In genomic region chr14:34311691-34312090, GRCm38 (mm10) we compare ENCODE assay signal across 8 mouse cellular contexts. TPM values are rescaled to one million over a fixed set of nuclear protein-coding genes. Genes with fewer than 3 reads are reported as not detected.
A peak's percentile ranks its signal among the peaks of the same experiment; 100 is the strongest.
DNase-seq lines count a peak whose midpoint lies in the region; ATAC-seq and TF ChIP-seq lines count a peak whose summit lies in the region.

No protein-coding gene starts in this region.

- peak; percentile 59 for DNase-seq in embryo, embryonic 11 days
- no peak for DNase-seq in liver, embryonic 14.5 days (ENCODE audit: low read depth in 3 of 3, low spot score in 3 of 3)
- DNase-seq in urinary bladder, postnatal 10 days (ENCODE audit: low spot score), result no peak
- no peak for DNase-seq in gastrocnemius, postnatal 10 days
- no peak for DNase-seq in urinary bladder, adult 18-20 months (ENCODE audit: low spot score in 2 of 2)

- peaks cover 17% of the 10 kb centered on the region for H3K36me3 ChIP-seq in megakaryocyte, embryonic 14.5 days (replicated peaks; ENCODE audit: low read length)
- no peaks in the 10 kb centered on the region for H3K36me3 ChIP-seq in hindbrain, embryonic 12.5 days
- no peaks in the 10 kb centered on the region for H3K36me3 ChIP-seq in liver, embryonic 14.5 days (replicated peaks; ENCODE audit: control insufficient read depth, insufficient read depth, low read depth)

- ATAC-seq in megakaryocyte, adult 5-6 weeks (ENCODE audit: poor library complexity, severe bottlenecking), result no peak
- ATAC-seq in hindbrain, embryonic 12.5 days (ENCODE audit: low FRiP score), result no peak
- no peak for ATAC-seq in liver, embryonic 14.5 days (ENCODE audit: insufficient read depth)

- H3K4me2 ChIP-seq in hindbrain, embryonic 12.5 days (replicated peaks), result peak overlapping the region; percentile 65
- H3K4me2 ChIP-seq in liver, embryonic 14.5 days (ENCODE audit: low read depth), result peak overlapping the region; percentile 100

- peak overlapping the region; percentile 94 for H3K9ac ChIP-seq in hindbrain, embryonic 12.5 days
- peak overlapping the region; percentile 79 for H3K9ac ChIP-seq in liver, embryonic 14.5 days (replicated peaks)

- no peak for TF ChIP-seq EP300 in liver, embryonic 14.5 days (IDR thresholded peaks at IDR 0.05; ENCODE audit: low read depth)

- no peak overlapping the region for H3K27ac ChIP-seq in hindbrain, embryonic 12.5 days
- H3K27ac ChIP-seq in liver, embryonic 14.5 days, result peak overlapping the region; percentile 33; the same call in 1 of the 2 replicates

- H3K4me1 ChIP-seq in megakaryocyte, embryonic 14.5 days, result peaks cover 42% of the 10 kb centered on the region
- H3K4me1 ChIP-seq in hindbrain, embryonic 12.5 days, result peaks cover 22% of the 10 kb centered on the region
- H3K4me1 ChIP-seq in liver, embryonic 14.5 days (replicated peaks; ENCODE audit: control insufficient read depth in 2 of 2, insufficient read depth in 2 of 2, low read length in 1 of 2), result peaks cover 0 to 1% of the 10 kb centered on the region in 2 experiments; a peak in 1 of 4 replicates

- no peak for TF ChIP-seq CTCF in liver, embryonic 14.5 days (IDR thresholded peaks at IDR 0.05; ENCODE audit: low read depth)

- H3K27me3 ChIP-seq in megakaryocyte, embryonic 14.5 days (replicated peaks), result no peaks in the 10 kb centered on the region
- H3K27me3 ChIP-seq in hindbrain, embryonic 12.5 days, result no peaks in the 10 kb centered on the region
- no peaks in the 10 kb centered on the region for H3K27me3 ChIP-seq in liver, embryonic 14.5 days (ENCODE audit: control insufficient read depth, insufficient read depth, low read length)

- peak overlapping the region; percentile 97 for H3K4me3 ChIP-seq in megakaryocyte, embryonic 14.5 days (replicated peaks)
- H3K4me3 ChIP-seq in hindbrain, embryonic 12.5 days, result peak overlapping the region; percentile 96
- peak overlapping the region; percentile 70 to 78 for H3K4me3 ChIP-seq in liver, embryonic 14.5 days (ENCODE audit: insufficient read depth in 1 of 2, low read depth in 2 of 2, low read length in 2 of 2)

- 1% methylated on average over 4 of the region's 4 CpGs for WGBS in hindbrain, embryonic 12.5 days
- 4% methylated on average over 4 of the region's 4 CpGs for WGBS in liver, embryonic 14.5 days (ENCODE audit: insufficient replicate concordance)

- H3K9me3 ChIP-seq in megakaryocyte, embryonic 14.5 days, result no peaks in the 10 kb centered on the region
- H3K9me3 ChIP-seq in hindbrain, embryonic 12.5 days (replicated peaks), result no peaks in the 10 kb centered on the region
- no peaks in the 10 kb centered on the region for H3K9me3 ChIP-seq in liver, embryonic 14.5 days (ENCODE audit: control insufficient read depth, low read length)

RNA-seq across cellular contexts. Expression of gene Glud1, which starts 1.2 kb away (rescaled TPM):
- polyA plus RNA-seq in megakaryocyte, embryonic 14.5 days (2012; ENCODE audit: insufficient read depth, low replicate concordance), result 26.7 and 46.8 TPM in 2 replicates
- total RNA-seq in megakaryocyte, adult 5-6 weeks (2015), result 362 and 395 TPM in 2 replicates
- 294 and 308 TPM in 2 replicates for total RNA-seq in megakaryocyte, adult 5-6 weeks (2017)
- 97.7 and 110 TPM in 2 replicates for polyA plus RNA-seq in hindbrain, embryonic 12.5 days (2016; fragmentation: Nextera tagmentation; extraction: Ambion mirVana)
- 140 and 186 TPM in 2 replicates for polyA plus RNA-seq in liver, embryonic 14.5 days (2012; rRNA removed)
- 145 and 151 TPM in 2 replicates for polyA plus RNA-seq in liver, embryonic 14.5 days (2014; fragmentation: Nextera tagmentation; extraction: Ambion mirVana)
- total RNA-seq in gastrocnemius, postnatal 10 days (2021), result 100 to 1,000 TPM; 116 to 120 TPM

RNA-seq across cellular contexts. Expression of gene Shld2, which starts 1.4 kb away (rescaled TPM):
- polyA plus RNA-seq in megakaryocyte, embryonic 14.5 days (2012; ENCODE audit: insufficient read depth, low replicate concordance), result 2.9 TPM in 1 of 2 replicates, not detected in the other
- 11.5 and 13.4 TPM in 2 replicates for total RNA-seq in megakaryocyte, adult 5-6 weeks (2015)
- 12.9 and 14.6 TPM in 2 replicates for total RNA-seq in megakaryocyte, adult 5-6 weeks (2017)
- 8.5 and 9.4 TPM in 2 replicates for polyA plus RNA-seq in hindbrain, embryonic 12.5 days (2016; fragmentation: Nextera tagmentation; extraction: Ambion mirVana)
- 2.0 and 3.0 TPM in 2 replicates for polyA plus RNA-seq in liver, embryonic 14.5 days (2012; rRNA removed)
- polyA plus RNA-seq in liver, embryonic 14.5 days (2014; fragmentation: Nextera tagmentation; extraction: Ambion mirVana), result 4.8 and 5.6 TPM in 2 replicates
- 1 to 10 TPM; 7.1 to 8.0 TPM for total RNA-seq in gastrocnemius, postnatal 10 days (2021)

RNA-seq across cellular contexts. Expression of gene Fam25c, which starts 43.5 kb away (rescaled TPM):
- polyA plus RNA-seq in megakaryocyte, embryonic 14.5 days (2012; ENCODE audit: insufficient read depth, low replicate concordance), result not detected in 2 replicates
- total RNA-seq in megakaryocyte, adult 5-6 weeks (2015), result not detected in 2 replicates
- total RNA-seq in megakaryocyte, adult 5-6 weeks (2017), result not detected in 2 replicates
- not detected in 2 replicates for polyA plus RNA-seq in hindbrain, embryonic 12.5 days (2016; fragmentation: Nextera tagmentation; extraction: Ambion mirVana)
- 0.48 TPM in 1 of 2 replicates, not detected in the other for polyA plus RNA-seq in liver, embryonic 14.5 days (2012; rRNA removed)
- 0.28 and 0.40 TPM in 2 replicates for polyA plus RNA-seq in liver, embryonic 14.5 days (2014; fragmentation: Nextera tagmentation; extraction: Ambion mirVana)
- total RNA-seq in gastrocnemius, postnatal 10 days (2021), result not detected
